Mouse (Mus musculus): ENCODE measurements around the gene Cttnbp2nl. TPM values are rescaled to one million over a fixed set of nuclear protein-coding genes. Genes with fewer than 3 reads are reported as not detected.

The Cttnbp2nl gene
- total and polyA plus RNA-seq, 3 experiments, result 0.08 to 0.49 TPM; not detected in 1

DNA sequence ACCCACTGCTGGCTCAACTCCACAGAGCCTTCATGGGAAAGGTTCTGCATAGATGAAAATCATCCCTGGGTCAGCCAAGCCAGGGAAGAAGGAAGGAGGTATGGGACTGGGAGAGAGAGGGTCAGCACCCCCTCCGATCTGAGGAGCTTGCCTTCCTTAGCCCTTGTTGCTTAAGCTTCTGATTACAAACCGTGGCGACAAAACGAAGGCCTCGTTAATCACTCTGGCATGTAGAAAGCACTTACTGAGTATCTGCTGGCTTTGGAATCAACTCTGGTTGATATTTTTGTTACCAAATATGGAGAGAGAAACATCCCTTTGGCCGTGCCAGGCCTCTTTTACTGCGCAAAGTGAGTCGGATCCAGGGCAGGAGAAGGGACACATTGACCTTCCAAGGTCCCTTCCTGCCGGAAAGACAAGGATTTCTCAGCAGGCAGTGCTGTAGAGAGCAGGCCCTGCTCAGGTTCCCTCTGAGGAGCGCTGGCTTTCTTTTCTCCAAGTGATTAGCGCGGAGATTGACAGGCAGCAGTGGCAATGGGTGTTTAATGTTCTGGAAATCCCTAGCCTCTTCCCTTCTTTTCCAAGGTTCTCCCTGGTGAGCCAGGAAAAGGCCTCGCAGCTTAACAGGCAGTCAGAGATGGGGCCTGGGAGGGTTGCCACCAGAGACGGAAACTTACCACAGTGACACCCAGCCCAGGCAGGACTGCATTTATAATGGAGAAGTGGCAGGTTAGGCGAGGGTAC is 46.8 kb upstream of the Cttnbp2nl start:
- TF ChIP-seq MYC (IDR thresholded peaks at IDR 0.05; ENCODE audit: low read depth, low read length) (no peak), POLR2A (IDR thresholded peaks at IDR 0.05; ENCODE audit: control insufficient read depth in 1 of 2, insufficient read depth in 1 of 2, low read depth in 1 of 2, low read length in 2 of 2, poor library complexity in 1 of 2) (no peak), GATA1 (IDR thresholded peaks at IDR 0.05; ENCODE audit: low read depth, low read length) (no peak)
- no peak overlapping the region for H3K4me3 ChIP-seq (ENCODE audit: control insufficient read depth in 1 of 2, insufficient read depth in 1 of 2, low read depth in 2 of 2, low read length in 2 of 2)
- no peaks in the 10 kb centered on the region for H3K4me1 ChIP-seq (ENCODE audit: control insufficient read depth in 1 of 2, insufficient read depth in 2 of 2, low read length in 2 of 2)
- no peak overlapping the region for H3K9ac ChIP-seq (ENCODE audit: control insufficient read depth, low read depth, low read length, poor library complexity, severe bottlenecking)
- H3K27ac ChIP-seq (ENCODE audit: control insufficient read depth, low read depth, low read length), result no peak overlapping the region
- no peaks in the 10 kb centered on the region for H3K36me3 ChIP-seq (ENCODE audit: control insufficient read depth in 1 of 2, insufficient read depth in 2 of 2, low read length in 2 of 2)
- no peaks in the 10 kb centered on the region for H3K79me2 ChIP-seq (ENCODE audit: control insufficient read depth, insufficient read depth, low read length, poor library complexity)
- DNase-seq (ENCODE audit: low read depth, low spot score), result no peak
- no peaks in the 10 kb centered on the region; a peak in 1 of 4 replicates for H3K27me3 ChIP-seq (ENCODE audit: control insufficient read depth in 1 of 2, insufficient read depth in 2 of 2, low read length in 2 of 2)
- no peaks in the 10 kb centered on the region for H3K9me3 ChIP-seq (replicated peaks; ENCODE audit: insufficient read depth, low read length)

DNA sequence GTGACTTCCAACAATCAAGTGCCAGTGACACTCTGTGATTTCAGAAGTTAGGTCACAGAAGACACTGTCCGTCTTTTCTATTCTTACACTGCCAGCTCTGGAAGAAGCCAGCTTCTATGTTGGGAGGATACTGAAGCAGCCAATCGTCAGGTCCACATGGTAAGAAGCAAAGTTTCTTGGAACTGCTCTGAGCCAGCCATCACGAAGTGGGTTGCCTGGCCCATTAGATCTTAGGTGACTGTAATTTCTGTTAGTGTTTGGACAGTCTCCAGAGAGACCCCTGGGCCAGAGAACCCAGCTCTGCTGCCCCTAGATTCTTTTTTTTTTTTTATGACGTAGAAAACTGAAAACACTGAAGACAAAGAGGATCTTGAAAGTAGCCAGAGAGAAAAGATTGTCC is 44.6 kb upstream of the Cttnbp2nl start:
- Histone ChIP-seq H3K36me3 (ENCODE audit: control insufficient read depth in 1 of 2, insufficient read depth in 2 of 2, low read length in 2 of 2) (no peaks in the 10 kb centered on the region), H3K9me3 (replicated peaks; ENCODE audit: insufficient read depth, low read length) (no peaks in the 10 kb centered on the region), H3K4me3 (ENCODE audit: control insufficient read depth in 1 of 2, insufficient read depth in 1 of 2, low read depth in 2 of 2, low read length in 2 of 2) (no peak overlapping the region), H3K27me3 (ENCODE audit: control insufficient read depth in 1 of 2, insufficient read depth in 2 of 2, low read length in 2 of 2) (no peaks in the 10 kb centered on the region; a peak in 1 of 4 replicates), H3K27ac (ENCODE audit: control insufficient read depth, low read depth, low read length) (no peak overlapping the region), H3K9ac (ENCODE audit: control insufficient read depth, low read depth, low read length, poor library complexity, severe bottlenecking) (no peak overlapping the region), H3K79me2 (ENCODE audit: control insufficient read depth, insufficient read depth, low read length, poor library complexity) (no peaks in the 10 kb centered on the region), H3K4me1 (ENCODE audit: control insufficient read depth in 1 of 2, insufficient read depth in 2 of 2, low read length in 2 of 2) (no peaks in the 10 kb centered on the region)
- no peak for DNase-seq (ENCODE audit: low read depth, low spot score)
- no peak for TF ChIP-seq EP300 (IDR thresholded peaks at IDR 0.05; ENCODE audit: low read depth in 1 of 2, low read length in 2 of 2)

DNA sequence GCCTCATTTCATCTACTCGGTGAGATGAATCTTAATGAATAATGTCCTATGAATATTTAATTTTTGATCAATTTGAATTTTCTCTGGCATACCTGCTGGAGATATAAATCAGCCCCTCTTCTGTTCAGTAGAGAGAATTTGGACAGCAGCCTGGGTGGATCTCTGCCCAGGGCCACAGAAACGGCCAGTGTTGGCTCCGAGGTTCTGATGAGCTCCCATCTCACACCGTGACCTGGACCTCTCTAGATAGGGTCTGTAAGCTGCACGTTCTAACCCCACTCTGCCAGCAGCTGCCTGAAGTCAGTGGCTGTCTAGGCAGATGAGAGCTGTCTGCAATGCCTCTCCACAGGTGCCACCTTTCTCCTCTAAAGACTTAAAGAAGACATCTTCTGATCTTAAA is 42.1 kb upstream of the Cttnbp2nl start:
- H3K36me3 ChIP-seq (ENCODE audit: control insufficient read depth in 1 of 2, insufficient read depth in 2 of 2, low read length in 2 of 2), result no peaks in the 10 kb centered on the region
- DNase-seq (ENCODE audit: low read depth, low spot score), result no peak
- TF ChIP-seq SIN3A (IDR thresholded peaks at IDR 0.05; ENCODE audit: low read length) (no peak), USF1 (IDR thresholded peaks at IDR 0.05; ENCODE audit: low read depth, low read length) (no peak), POLR2AphosphoS2 (IDR thresholded peaks at IDR 0.05; ENCODE audit: low read length) (no peak), BHLHE40 (IDR thresholded peaks at IDR 0.05; ENCODE audit: borderline replicate concordance, low read depth, low read length) (no peak), MYC (IDR thresholded peaks at IDR 0.05; ENCODE audit: low read depth, low read length) (no peak), SMC3 (IDR thresholded peaks at IDR 0.05; ENCODE audit: low read depth, low read length) (no peak), UBTF (IDR thresholded peaks at IDR 0.05; ENCODE audit: borderline replicate concordance, insufficient read depth, low read depth, low read length) (no peak), CTCF (IDR thresholded peaks at IDR 0.05 in 2 of 3, conservative IDR thresholded peaks at IDR 0.05 in 1 of 3; ENCODE audit: control insufficient read depth in 1 of 3, insufficient read depth in 1 of 3, low read depth in 2 of 3, low read length in 3 of 3, poor library complexity in 1 of 3, severe bottlenecking in 1 of 3) (no peak), NELFE (IDR thresholded peaks at IDR 0.05; ENCODE audit: low read depth, low read length) (no peak), ZKSCAN1 (IDR thresholded peaks at IDR 0.05; ENCODE audit: low read depth, low read length) (no peak), GABPA (IDR thresholded peaks at IDR 0.05; ENCODE audit: low read depth, low read length) (no peak), MYB (IDR thresholded peaks at IDR 0.05; ENCODE audit: low read depth, low read length) (no peak), MAZ (IDR thresholded peaks at IDR 0.05; ENCODE audit: low read depth, low read length) (no peak), NRF1 (IDR thresholded peaks at IDR 0.05; ENCODE audit: insufficient read depth, low read depth, low read length, poor library complexity, severe bottlenecking) (no peak), JUND (IDR thresholded peaks at IDR 0.05; ENCODE audit: low read depth, low read length) (no peak)
- no peak overlapping the region for H3K27ac ChIP-seq (ENCODE audit: control insufficient read depth, low read depth, low read length)
- H3K9me3 ChIP-seq (replicated peaks; ENCODE audit: insufficient read depth, low read length), result no peaks in the 10 kb centered on the region
- H3K9ac ChIP-seq (ENCODE audit: control insufficient read depth, low read depth, low read length, poor library complexity, severe bottlenecking), result no peak overlapping the region
- no peaks in the 10 kb centered on the region for H3K4me1 ChIP-seq (ENCODE audit: control insufficient read depth in 1 of 2, insufficient read depth in 2 of 2, low read length in 2 of 2)
- no peaks in the 10 kb centered on the region for H3K79me2 ChIP-seq (ENCODE audit: control insufficient read depth, insufficient read depth, low read length, poor library complexity)
- no peaks in the 10 kb centered on the region; a peak in 1 of 4 replicates for H3K27me3 ChIP-seq (ENCODE audit: control insufficient read depth in 1 of 2, insufficient read depth in 2 of 2, low read length in 2 of 2)
- no peak overlapping the region for H3K4me3 ChIP-seq (ENCODE audit: control insufficient read depth in 1 of 2, insufficient read depth in 1 of 2, low read depth in 2 of 2, low read length in 2 of 2)
